Mouse (Mus musculus) A20 (cell line): ENCODE measurements around the gene Braf.
A peak's percentile ranks its signal among the peaks of the same experiment; 100 is the strongest.

Experiments
- DNase-seq: peaks from one replicate; pipeline ENCODE4 v3.0.0-alpha.2; 2011; ENCODE audit warnings: low read depth, low spot score

The Braf gene

DNA sequence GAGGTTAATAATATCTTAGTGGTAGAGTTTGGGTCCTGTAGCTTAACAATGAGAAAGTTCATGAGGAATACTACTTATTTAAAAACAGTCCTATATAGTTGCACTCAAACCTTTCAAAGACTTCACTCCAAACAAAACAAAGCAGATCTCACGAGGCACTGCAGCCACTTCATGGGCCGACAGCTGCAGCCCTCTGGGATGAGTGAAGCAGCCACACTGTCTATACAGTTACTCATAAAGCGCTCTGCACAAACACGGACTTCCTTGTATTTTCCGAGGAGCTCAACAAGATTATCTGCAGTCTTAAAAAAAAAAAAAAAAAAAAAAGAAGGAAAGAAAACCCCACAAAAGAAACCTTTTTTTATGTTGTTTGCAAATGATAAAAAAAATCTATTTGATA is 117.9 kb downstream of the Braf start:
- no peak for DNase-seq

DNA sequence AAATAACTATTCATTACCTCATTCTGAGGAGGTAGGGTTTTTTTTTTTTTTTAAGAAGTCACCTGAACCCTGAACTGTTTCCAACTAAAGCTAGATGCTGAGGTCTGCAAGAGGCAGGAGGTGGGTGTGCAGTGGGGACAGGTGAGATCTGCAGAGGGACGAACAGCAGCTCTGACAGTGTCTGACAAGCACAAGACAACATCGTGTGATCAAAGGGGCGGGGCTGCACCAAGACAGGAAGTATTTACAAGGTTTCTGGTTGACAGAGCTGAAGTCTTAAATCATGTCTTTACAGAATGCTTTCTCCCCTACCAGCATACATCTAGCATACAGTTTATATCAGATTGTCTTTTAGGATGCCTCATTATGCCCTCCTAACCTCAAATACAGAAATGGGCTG is 118.4 kb downstream of the Braf start:
- peak; percentile 74 for DNase-seq

DNA sequence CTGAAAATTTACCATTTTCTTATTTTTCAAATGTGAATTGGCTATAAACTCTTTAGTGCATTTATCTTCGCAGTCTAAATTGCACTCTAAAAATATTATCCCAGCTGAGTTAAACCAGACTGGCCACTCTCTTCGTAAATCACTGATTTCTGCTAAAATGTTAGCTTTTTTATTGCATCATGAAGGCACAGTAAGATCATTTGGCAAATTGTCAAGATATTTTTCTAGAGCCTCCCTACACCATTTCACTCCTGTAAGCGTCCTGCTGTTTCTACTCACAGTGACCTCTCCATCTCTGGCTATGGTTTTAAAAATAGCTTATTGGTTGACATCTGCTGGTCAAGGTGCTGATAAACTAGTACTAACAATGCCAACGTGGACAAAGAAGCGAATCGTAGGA is 119.2 kb downstream of the Braf start:
- DNase-seq = no peak

DNA sequence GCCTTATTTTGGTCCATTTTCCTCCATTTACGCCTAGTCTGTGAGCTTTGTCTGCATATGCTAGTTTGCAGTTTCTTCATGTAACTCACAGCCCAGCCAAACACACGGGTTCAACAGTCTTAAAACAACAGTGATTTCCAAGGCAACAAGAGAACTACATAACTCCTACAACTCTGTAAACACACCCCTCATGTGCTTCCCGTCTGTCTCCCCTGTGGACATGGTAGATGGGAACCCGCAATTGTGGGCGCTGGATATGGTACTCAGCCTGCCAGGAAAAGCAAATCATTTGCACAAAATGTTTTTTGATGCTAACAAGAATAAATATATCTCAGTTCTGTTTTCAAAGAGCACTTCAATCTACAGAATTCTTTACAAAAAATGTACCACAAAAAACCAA is 120.7 kb downstream of the Braf start:
- no peak for DNase-seq

DNA sequence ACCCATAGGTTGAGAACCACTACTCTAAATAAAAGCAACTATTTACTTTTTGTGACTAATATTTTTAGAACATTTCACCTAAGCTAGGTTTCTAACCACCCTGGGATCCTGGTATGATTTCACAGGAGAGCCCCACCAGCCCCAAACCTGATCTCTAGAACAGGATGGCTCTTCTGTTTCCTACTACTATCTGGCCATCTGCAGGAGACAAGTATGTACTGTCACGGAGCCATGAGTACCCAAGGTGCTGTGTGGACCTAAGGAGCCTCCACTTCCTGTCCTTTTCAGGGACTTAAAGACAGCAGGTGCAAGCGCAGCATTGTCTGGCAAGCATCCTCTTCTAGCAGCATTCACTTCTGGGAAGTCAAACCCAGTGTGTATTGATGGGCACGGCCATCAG is 123.4 kb downstream of the Braf start:
- no peak for DNase-seq

DNA sequence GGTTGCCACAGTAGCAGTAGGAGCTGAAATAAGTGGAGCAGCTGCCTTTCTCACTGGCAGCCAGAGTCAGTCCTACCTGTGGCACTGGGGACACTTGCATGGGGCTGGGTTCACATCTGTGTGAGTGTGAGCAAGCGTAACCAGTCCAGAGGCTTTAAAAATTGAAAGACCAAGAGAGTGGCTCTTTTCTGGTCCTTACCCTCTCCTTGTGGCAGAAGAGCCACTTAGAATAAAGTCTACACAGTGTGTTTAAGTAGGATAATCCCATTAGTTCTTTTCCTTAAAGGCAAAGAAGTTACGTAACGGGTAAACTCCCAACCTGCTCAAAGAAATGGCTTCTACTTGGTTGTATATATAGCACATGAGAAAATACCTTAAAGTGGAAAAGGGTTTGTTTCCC is 124.4 kb downstream of the Braf start:
- no peak for DNase-seq

DNA sequence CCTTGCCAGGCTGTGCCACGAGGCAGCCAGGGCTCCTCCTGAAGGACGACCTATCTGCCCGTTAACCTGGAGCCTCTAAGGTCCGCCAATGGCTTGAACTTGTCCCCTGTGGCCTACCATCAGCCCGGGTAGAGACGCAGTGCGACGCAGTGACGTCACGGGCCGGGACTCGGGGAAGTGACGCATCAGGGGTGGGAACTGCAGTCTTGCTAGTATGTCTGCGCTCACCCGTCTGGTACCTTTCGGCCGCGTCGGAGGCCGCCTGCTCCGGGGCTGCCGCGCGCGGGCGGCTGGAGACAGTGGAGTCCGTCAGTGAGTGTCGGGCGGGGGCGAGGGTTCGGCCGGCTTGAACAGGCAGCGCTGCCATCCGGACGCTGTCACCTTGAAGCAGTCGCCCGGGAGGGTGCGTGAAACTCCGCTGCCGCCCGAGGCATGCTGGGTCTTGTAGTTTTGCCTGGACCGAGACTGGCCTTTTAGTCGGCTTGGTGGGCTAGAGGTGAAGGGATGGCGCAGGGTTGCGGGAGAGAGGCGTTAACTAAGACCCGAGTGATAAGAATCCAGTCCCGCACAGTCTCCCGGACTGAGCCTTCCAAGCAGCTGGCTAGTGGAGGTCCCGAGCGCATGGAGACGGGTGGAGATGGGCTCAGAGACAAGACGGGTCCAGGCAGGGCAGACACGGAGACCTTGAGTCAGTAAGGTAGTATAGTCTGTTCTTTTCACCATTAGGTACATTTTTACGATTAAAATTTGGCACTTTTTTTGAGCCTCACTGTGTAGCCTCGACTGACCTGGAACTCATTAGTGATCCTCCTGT is 132.7 kb downstream of the Braf start, which contains the start of gene Ndufb2:
TSS of gene Ndufb2 (plus strand) at position 174 of the 814 bp plus-strand sequence.
- DNase-seq = peak; percentile 98

DNA sequence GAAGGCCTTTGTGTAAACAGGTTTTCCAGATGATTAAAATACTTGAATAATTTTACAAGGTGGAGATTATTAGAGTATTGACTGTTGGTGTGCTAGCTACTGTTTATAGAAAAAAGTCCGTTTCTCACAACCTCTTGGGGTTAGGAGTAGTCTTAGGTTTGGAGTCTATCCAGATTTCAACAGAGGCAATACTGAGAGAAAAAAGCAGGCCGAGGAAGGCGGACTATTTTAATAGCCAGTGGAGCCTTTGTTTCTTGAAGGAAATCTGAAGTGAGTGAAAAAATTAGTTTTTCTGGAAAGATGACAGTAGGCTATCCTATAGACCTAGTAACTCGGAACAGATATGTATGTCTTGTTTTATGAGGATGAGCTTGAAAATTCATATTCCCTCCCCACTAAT is 133.8 kb downstream of the Braf start:
- no peak for DNase-seq

DNA sequence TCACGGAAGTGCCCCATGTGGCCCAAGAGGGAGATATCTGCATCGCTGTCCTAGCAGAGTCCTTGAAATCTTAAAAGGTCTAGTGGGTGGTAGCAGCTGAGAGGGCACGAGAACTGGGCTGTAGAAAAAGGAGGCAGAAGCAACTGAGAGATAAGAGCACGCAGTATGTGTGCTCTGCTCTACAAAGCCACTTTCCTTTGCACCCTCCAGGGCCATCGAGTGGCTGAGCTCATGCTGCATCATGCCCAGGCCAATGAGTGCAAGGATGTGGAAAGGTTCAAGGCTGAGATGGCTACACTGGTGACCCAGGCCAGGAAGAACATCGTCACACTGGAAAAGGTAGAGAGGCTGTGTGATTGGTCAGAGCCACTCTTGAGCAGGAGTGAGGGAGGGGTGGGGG is 139.7 kb downstream of the Braf start, which contains the start of gene Gm42420:
TSS of gene Gm42420 (plus strand) at position 237 of the 400 bp plus-strand sequence.
- DNase-seq = no peak

DNA sequence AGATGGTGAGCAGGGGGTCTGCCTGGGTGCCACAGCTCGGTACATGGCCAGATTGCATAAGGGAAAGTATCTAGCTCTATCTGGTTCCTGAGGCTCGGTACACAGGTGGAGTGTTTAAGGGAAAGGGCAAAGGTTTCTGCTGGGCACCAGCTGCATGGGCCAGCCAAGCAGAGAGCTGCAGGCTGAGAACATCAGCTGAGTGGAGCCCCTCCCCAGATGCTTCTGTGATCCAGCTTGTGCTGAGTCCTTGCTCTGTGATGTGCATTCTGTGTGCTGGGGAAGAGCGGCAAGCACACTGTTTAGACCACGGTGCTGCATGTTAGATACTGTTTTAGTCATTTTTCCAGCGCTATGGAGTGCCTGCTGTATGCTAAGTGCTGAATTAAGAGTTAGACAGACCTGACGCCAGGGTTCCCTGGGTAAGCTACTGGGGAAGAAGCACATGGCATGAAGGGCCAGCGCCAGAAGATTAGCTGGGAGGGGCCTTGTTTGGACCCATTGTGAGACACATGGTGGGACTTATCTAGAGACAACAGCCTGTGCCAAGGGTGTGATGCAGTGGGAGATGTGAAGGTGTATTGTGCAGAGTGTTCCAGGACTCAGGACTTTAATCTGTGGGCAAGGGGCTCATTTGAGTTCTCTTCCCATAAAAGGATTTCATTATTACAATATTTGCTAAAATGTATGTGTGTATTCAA is 144.0 kb downstream of the Braf start:
- no peak for DNase-seq

DNA sequence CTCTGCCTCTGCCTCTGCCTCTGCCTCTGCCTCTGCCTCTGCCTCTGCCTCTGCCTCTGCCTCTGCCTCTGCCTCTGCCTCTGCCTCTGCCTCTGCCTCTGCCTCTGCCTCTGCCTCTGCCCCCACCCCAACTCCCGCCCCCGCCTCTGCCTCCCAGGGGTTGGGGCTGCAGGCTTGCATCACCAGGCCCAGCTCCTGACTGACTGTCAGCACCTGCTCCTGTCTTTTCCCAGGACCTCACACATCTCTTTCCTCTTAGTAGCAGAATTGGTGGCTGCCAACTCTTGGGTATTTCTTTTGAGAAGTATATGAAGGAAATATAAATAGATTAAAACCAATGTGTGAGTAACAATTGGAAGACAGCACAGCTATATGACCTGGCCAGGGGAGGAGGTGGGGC is 144.7 kb downstream of the Braf start:
- DNase-seq = no peak

DNA sequence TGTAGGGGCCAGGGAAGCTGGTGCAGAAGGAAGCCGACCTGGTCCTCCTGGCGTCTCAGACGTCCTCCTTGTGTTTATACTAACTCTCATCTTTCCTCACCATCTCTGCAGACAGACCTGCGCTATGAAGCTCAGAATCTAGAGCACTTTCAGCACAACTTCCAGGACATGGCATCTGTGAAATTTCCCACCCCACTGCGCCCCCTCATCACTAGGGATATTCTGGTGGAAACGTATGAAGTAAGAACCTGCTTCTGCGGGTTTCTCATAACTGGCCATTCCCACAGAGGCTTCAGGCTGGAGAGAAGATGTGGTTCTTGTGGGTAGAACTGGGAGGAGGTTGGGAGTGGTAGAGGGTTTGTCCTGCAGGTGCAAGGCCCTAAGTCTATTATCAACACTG is 145.7 kb downstream of the Braf start:
- no peak for DNase-seq

DNA sequence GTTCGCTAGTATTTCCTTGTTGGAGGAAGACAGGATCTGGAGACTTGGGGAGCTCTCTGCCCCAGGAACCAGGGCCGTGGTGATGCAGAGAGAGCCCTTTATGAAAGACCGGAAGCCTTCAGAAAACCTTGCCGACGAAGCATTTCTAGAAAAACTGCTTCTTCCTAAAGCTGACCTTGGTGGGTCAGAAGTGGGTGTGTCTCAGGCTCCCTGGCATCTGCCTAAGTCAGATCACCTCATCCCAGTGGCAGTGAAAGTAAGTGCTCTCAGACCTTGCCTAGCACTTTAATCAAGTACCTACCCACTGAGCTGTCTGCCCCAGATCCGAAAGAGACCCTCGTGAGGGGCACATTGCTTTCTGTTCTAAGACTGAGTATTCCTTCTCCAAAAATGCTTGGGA is 150.3 kb downstream of the Braf start:
- DNase-seq = no peak

DNA sequence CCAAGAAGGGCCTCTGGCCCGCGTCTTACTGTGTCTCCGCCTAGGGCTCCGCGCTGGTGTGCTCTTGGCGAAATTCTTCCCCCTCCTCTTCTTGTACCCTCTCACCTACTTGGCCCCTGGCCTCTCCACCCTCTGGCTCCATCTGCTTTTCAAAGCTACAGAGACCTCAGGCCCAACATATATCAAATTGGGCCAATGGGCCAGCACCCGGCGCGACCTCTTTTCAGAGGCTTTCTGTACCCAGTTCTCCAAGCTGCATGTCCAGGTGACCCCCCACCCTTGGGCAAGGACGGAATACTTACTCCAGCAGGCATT is 150.8 kb downstream of the Braf start:
- DNase-seq = no peak

DNA sequence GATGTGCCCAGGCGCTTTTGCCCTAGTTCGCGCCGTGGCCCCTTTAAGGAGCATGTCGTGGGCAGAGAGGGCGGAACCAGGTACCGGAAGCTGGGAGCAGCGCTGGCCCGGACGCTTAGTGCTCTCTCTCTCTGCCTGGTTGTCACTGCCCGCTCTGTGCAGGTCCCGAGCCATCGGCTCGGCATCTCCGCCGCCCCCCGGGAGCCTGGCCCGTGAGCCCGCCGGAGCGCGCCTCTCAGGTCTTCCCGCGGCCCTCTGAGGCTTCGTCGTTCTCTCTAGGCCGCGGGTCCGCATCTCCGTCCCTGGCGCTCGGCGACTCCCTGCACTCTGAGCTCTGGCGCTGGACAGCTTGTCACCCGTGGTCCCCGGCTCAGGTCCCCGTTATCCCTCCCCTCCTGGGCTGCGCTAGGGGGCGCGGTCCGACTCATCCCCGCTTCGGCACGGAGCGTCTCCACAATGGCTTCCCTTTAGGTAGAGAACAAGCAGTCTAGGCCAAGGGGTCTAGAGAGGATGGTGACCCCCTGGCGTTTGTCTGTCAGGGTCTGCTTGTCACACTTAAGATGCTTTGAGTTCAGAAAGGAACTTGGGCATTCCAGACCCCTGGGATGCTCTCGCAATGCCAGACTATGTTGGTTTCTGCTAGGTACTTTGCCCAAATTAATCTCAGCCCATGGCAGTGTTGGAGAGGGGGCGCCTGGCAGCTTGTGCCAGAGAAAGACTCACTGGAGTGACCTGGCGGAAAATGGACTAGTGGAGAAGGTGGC is 151.3 kb downstream of the Braf start, which contains the start of gene Adck2:
TSS of gene Adck2 (plus strand) at position 83 of the 764 bp plus-strand sequence.
- DNase-seq = peak; percentile 94

DNA sequence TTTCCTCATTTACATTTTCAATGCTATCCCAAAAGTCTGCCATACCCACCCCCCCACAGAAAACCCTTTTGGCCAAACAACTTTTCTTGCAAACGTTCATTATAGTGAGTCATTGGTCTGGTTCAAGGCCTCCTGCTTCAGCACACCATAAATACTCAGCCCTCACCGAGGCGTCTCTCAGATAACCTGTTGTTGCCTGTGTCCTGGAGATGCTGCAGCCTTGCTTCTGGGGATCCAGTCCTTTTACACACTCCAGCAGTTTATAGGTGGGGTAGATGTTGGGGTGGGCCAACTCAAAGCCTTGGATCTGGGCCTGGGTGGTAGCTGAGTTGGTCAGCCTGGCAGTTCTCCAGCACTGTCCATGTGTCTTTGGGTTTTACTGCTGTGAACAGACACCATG is 154.8 kb downstream of the Braf start:
- DNase-seq = no peak

DNA sequence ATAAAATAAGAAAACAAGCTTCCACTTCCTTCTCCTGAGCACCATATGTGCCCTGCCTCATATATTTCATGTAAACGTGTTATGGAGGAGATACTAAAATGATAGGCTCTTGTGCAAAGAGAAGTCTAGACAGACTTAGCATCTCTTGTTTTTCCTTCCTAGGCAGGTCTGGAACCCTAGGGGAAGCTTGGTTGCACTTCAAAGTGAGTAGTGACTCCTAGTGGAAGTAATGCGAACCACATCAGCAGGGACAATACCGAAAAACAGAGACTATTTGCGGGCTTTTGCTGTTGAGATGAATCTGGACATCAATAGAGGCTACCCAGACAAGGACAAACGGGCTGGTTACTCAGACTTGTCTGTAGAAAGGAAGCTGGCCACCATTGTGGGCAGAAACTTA is 157.7 kb downstream of the Braf start:
- peak; percentile 65 for DNase-seq

DNA sequence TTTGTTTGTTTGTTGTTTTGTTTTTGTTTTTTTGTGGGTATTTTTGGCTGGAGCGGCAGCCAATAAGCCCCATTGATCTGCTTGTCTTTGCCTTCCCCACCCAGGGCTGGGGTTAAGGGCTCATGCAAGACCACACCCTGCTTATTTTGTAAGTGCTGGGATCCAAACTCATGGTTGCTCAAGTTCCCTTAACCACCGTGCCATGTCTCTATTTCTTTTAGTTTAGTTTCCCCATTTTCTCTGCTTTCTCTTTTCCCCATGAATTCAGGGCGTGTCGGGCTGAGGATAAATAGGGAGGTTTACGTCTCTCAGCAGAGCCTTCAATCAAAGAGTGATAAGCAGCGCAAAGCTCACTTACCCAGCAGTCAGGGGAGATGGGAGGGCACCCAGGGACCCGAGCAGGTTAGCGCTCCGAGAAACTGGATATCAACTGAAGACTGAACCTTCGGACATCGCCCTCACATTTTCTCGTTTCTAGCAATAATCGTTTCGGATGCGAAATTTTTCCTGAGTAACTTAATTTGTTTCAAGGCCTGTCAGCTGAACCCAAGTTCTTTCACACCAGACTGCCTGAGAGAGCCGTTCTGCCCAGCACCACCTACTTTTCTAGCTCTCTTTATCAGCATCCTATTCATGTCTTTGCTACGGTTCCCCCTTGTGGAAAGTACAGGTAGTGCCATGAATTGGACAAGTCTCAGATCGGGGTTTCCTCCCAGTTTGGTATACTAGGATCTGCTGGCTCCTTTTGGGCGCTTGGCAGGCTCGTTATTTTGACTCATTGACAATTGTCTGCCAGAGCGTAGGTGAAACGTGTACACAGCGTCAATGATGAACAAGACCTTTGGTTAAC is 162.9 kb downstream of the Braf start:
- peak; percentile 79 for DNase-seq

DNA sequence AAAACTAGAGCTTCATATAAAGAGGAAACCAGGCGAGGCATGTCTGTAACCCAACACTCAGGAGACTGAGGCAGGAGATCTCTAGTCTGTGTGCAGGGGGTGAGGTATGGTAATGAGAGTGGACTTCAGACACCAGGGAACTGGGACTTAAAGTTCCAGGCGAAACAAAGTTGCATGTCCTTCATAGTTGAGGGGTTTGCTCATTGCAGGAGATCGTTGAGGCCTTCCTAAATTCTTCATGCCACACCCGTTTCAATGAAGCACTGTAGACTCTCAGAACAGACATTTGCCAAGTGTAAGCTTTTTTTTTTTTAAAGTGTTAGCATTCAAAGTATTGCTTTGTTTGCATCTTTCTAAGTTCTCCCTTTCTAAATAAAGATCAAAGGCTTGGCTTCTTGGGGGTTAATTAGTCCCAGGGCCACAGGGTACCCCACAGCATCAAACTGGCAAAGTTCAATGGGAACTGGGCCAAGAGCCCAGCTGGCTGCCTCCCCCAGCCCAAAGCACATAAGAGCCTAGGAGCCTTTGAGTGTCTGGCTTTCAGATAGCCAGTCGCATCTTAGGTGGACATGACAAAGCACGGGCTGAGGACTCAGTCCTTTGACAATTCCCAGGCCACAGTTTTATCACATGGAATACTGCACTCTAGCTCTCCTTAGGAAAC is 165.9 kb downstream of the Braf start:
- no peak for DNase-seq

DNA sequence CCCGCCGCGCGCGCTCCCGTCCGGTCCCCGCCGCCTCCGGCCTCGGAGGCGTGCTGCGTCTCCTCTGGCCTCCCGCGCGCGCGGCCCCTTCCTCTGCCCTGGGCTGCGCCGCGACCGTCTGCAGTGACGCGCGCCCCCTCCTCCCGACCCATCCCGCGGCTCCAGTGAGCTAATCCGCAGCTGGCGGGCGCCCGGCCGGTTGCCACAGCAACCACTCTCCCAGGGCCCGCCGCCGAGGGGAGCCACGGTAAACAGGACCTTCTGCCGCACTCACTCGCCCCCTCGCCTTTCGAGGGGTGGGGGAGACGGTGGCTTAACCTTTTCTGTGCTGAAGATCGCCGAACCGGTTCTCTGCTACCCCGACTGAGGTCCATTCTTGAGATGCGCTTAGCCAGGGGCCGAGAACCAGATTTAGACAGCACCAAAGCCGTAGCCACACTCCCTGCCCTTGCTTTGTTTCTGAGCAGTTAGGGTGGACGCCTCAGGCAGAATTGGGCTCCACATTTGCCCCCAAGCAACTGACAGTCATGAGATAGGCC is 167.5 kb downstream of the Braf start, which contains the start of gene Dennd2a:
TSS of gene Dennd2a (minus strand) at position 145 of the 539 bp plus-strand sequence.
- DNase-seq = no peak
